Mouse (Mus musculus) lung, postnatal 0 days (tissue): ENCODE results near the gene Eif4g3. TPM values are rescaled to one million over a fixed set of nuclear protein-coding genes. Genes with fewer than 3 reads are reported as not detected.
A peak's percentile ranks its signal among the peaks of the same experiment; 100 is the strongest.

Source experiments
- ATAC-seq: fragments of 200-750 bp; cut with Nextera tagmentation; 2 replicates; pipeline ENCODE4 v1.8.0; 2017; ENCODE audit warnings: moderate library complexity
- DNase-seq: peaks from one replicate; pipeline ENCODE4 v3.0.0-alpha.2; 2016; ENCODE audit warnings: low spot score
- H3K27ac ChIP-seq: fragments of 300-500 bp; sonication (generic); 2 replicates; pipeline ENCODE4 v1.5.1; 2014; ENCODE audit warnings: antibody characterized with exemption, mild to moderate bottlenecking, low read length, mixed read lengths
- H3K27me3 ChIP-seq: fragments of 300-500 bp; sonication (generic); replicated peaks from 2 replicates; pipeline ENCODE4 v1.6.1; 2014; ENCODE audit warnings: low read length, mixed read lengths; ENCODE audit not compliant: insufficient read depth
- H3K36me3 ChIP-seq: fragments of 300-500 bp; sonication (generic); 2 replicates; pipeline ENCODE4 v1.6.1; 2014; ENCODE audit warnings: low read length, mixed read lengths; ENCODE audit not compliant: insufficient read depth
- H3K4me1 ChIP-seq: fragments of 300-500 bp; sonication (generic); 2 replicates; pipeline ENCODE4 v1.6.1; 2014; ENCODE audit warnings: antibody characterized with exemption, low read depth, low read length, mixed read lengths; ENCODE audit not compliant: insufficient read depth
- H3K4me2 ChIP-seq: fragments of 300-500 bp; sonication (generic); replicated peaks from 2 replicates; pipeline ENCODE4 v1.6.1; 2014; ENCODE audit warnings: low read depth, mild to moderate bottlenecking, low read length, moderate library complexity, mixed read lengths
- H3K4me3 ChIP-seq: fragments of 300-500 bp; sonication (generic); 2 replicates; pipeline ENCODE4 v1.5.1; 2014; ENCODE audit warnings: low read depth, low read length
- H3K9ac ChIP-seq: fragments of 300-500 bp; sonication (generic); replicated peaks from 2 replicates; pipeline ENCODE4 v1.6.1; 2014; ENCODE audit warnings: low read depth, mild to moderate bottlenecking
- H3K9me3 ChIP-seq: fragments of 300-500 bp; sonication (generic); 2 replicates; pipeline ENCODE4 v1.6.1; 2016; ENCODE audit warnings: low read length, mixed read lengths
- CTCF ChIP-seq: IDR thresholded peaks from 2 replicates; pipeline ENCODE4 v1.5.1; 2016; ENCODE audit warnings: antibody characterized with exemption, mild to moderate bottlenecking
- EP300 ChIP-seq: IDR thresholded peaks from 2 replicates; pipeline ENCODE4 v1.6.1; 2016; ENCODE audit warnings: antibody characterized with exemption, mild to moderate bottlenecking, control low read depth
- WGBS: fragments of 180-500 bp; shearing (Covaris S2); extraction: QIAGEN DNeasy Blood & Tissue Kit; methylation state at CpG from one replicate; pipeline ENCODE4 v1.1.7; 2014; 5-methylcytosine and 5-hydroxymethylcytosine counted together
- polyA plus RNA-seq: library from polyadenylated mRNA; unstranded; fragments of >200 nt; fragmentation: Nextera tagmentation; extraction: Ambion mirVana; gene quantifications from 2 replicates; pipeline ENCODE4 v1.2.1, GENCODE M21; 2015

Gene Eif4g3
- polyA plus RNA-seq, 1 experiment from 2014 or later = 17.2 TPM

- no peak overlapping the region for H3K4me3 ChIP-seq
- DNase-seq (peak; percentile 89), ATAC-seq (peak; percentile 45; the same call in 1 of the 2 replicates)
- H3K4me2 ChIP-seq = no peak overlapping the region
- no peaks in the 10 kb centered on the region for H3K9me3 ChIP-seq
- no peak overlapping the region for H3K27ac ChIP-seq
- H3K9ac ChIP-seq = no peak overlapping the region
- 42% methylated on average over 2 of the region's 2 CpGs for WGBS
- H3K36me3 ChIP-seq = 0 out of 2 replicates have a peak, but pooled peaks cover 4% of the 10 kb centered on the region
- no peak for TF ChIP-seq EP300
- no peak for TF ChIP-seq CTCF
- H3K4me1 ChIP-seq = peaks cover 9% of the 10 kb centered on the region; the same call in 1 of the 2 replicates
- H3K27me3 ChIP-seq = no peaks in the 10 kb centered on the region
Observed at GRCm38 (mm10) chr4:138068598-138068997, 75.8 kb downstream of the Eif4g3 start.

- TF ChIP-seq CTCF (no peak), EP300 (no peak)
- Histone ChIP-seq H3K9me3 (no peaks in the 10 kb centered on the region), H3K4me1 (peaks cover 9% of the 10 kb centered on the region; the same call in 1 of the 2 replicates), H3K9ac (no peak overlapping the region), H3K36me3 (0 out of 2 replicates have a peak, but pooled peaks cover 4% of the 10 kb centered on the region), H3K4me3 (no peak overlapping the region), H3K4me2 (no peak overlapping the region), H3K27ac (no peak overlapping the region), H3K27me3 (no peaks in the 10 kb centered on the region)
- DNase-seq (no peak), ATAC-seq (no peak)
- 71% methylated on average over 4 of the region's 4 CpGs for WGBS
Observed at GRCm38 (mm10) chr4:138069371-138069770, 76.5 kb downstream of the Eif4g3 start.

- Histone ChIP-seq H3K9ac (no peak overlapping the region), H3K27ac (no peak overlapping the region), H3K9me3 (no peaks in the 10 kb centered on the region), H3K4me2 (no peak overlapping the region), H3K4me3 (no peak overlapping the region), H3K4me1 (0 out of 2 replicates have a peak, but pooled peaks cover 3% of the 10 kb centered on the region), H3K36me3 (0 out of 2 replicates have a peak, but pooled peaks cover 4% of the 10 kb centered on the region), H3K27me3 (no peaks in the 10 kb centered on the region)
- DNase-seq = no peak
- TF ChIP-seq CTCF = no peak
- TF ChIP-seq EP300 = no peak
- WGBS = 61% methylated on average over 6 of the region's 6 CpGs
- ATAC-seq = no peak
Observed at GRCm38 (mm10) chr4:138071497-138071896, 78.7 kb downstream of the Eif4g3 start.

- TF ChIP-seq EP300 (no peak), CTCF (no peak)
- H3K36me3 ChIP-seq = no peaks in the 10 kb centered on the region
- WGBS = 92% methylated on average over 11 of the region's 11 CpGs
- H3K4me2 ChIP-seq = no peak overlapping the region
- H3K4me3 ChIP-seq = no peak overlapping the region
- DNase-seq = no peak
- no peaks in the 10 kb centered on the region for H3K9me3 ChIP-seq
- H3K27me3 ChIP-seq = no peaks in the 10 kb centered on the region
- no peak for ATAC-seq
- 0 out of 2 replicates have a peak, but pooled peaks cover 3% of the 10 kb centered on the region for H3K4me1 ChIP-seq
- no peak overlapping the region for H3K9ac ChIP-seq
- no peak overlapping the region for H3K27ac ChIP-seq
Observed at GRCm38 (mm10) chr4:138073086-138073485, 80.3 kb downstream of the Eif4g3 start.

GRCm38 (mm10) chr4:138073531-138073930 lies 80.7 kb downstream of the Eif4g3 start:
- Histone ChIP-seq H3K9me3 (no peaks in the 10 kb centered on the region), H3K27ac (no peak overlapping the region), H3K4me2 (no peak overlapping the region), H3K36me3 (no peaks in the 10 kb centered on the region), H3K4me1 (no peaks in the 10 kb centered on the region), H3K9ac (no peak overlapping the region), H3K27me3 (no peaks in the 10 kb centered on the region), H3K4me3 (no peak overlapping the region)
- ATAC-seq (no peak), DNase-seq (no peak)
- TF ChIP-seq CTCF (no peak), EP300 (no peak)
- 56% methylated on average over 7 of the region's 7 CpGs for WGBS

- DNase-seq (no peak), ATAC-seq (no peak)
- Histone ChIP-seq H3K36me3 (no peaks in the 10 kb centered on the region), H3K4me1 (no peaks in the 10 kb centered on the region), H3K4me3 (no peak overlapping the region), H3K4me2 (no peak overlapping the region), H3K9ac (no peak overlapping the region), H3K9me3 (no peaks in the 10 kb centered on the region), H3K27me3 (no peaks in the 10 kb centered on the region), H3K27ac (no peak overlapping the region)
- TF ChIP-seq EP300 = no peak
- TF ChIP-seq CTCF = no peak
- WGBS = 68% methylated on average over 6 of the region's 6 CpGs
Observed at GRCm38 (mm10) chr4:138074896-138075584, 82.2 kb downstream of the Eif4g3 start.
